Mouse (Mus musculus): Measurements from ENCODE around the gene Hoxa2.

The Hoxa2 gene

GRCm38 (mm10) chr6:52164051-52164625 lies 493 bp downstream of the Hoxa2 start:
- in situ Hi-C loops (cut with MboI): no loop called here

- in situ Hi-C loops (cut with MboI): no loop called here
These were observed 1.1 kb downstream of the Hoxa2 start for GRCm38 (mm10) chr6:52163366-52164031.

- in situ Hi-C loops (cut with MboI): no loop called here
These were observed 1.8 kb downstream of the Hoxa2 start for GRCm38 (mm10) chr6:52162611-52163365.

GRCm38 (mm10) chr6:52162093-52162380 lies 2.6 kb downstream of the Hoxa2 start:
- in situ Hi-C loops (cut with MboI): no loop called here

GRCm38 (mm10) chr6:52161336-52162092 lies 3.1 kb downstream of the Hoxa2 start:
- in situ Hi-C loops (cut with MboI): no loop called here

GRCm38 (mm10) chr6:52160511-52161335 lies 3.9 kb downstream of the Hoxa2 start:
- in situ Hi-C loops (cut with MboI): no loop called here

GRCm38 (mm10) chr6:52159979-52160378 lies 4.7 kb downstream of the Hoxa2 start:
- in situ Hi-C loops (cut with MboI): no loop called here

- in situ Hi-C loops (cut with MboI): no loop called here
These were observed 5.4 kb downstream of the Hoxa2 start for GRCm38 (mm10) chr6:52159164-52159761.

GRCm38 (mm10) chr6:52158276-52159051 lies 6.2 kb downstream of the Hoxa2 start, which contains the start of gene Hoxa1:
Hoxa1 (minus strand) TSS chr6:52158317.
- in situ Hi-C loops (cut with MboI): no loop called here

- in situ Hi-C loops (cut with MboI): no loop called here
These were observed 7.0 kb downstream of the Hoxa2 start for GRCm38 (mm10) chr6:52157466-52158275.

- in situ Hi-C loops (cut with MboI): no loop called here
These were observed 8.0 kb downstream of the Hoxa2 start for GRCm38 (mm10) chr6:52156551-52157200.

GRCm38 (mm10) chr6:52155471-52155870 lies 9.2 kb downstream of the Hoxa2 start:
- in situ Hi-C loops (cut with MboI): no loop called here

GRCm38 (mm10) chr6:52154044-52154443 lies 10.6 kb downstream of the Hoxa2 start:
- in situ Hi-C loops (cut with MboI): no loop called here

GRCm38 (mm10) chr6:52153270-52153669 lies 11.4 kb downstream of the Hoxa2 start:
- in situ Hi-C loops (cut with MboI): no loop called here

GRCm38 (mm10) chr6:52152226-52153193 lies 12.1 kb downstream of the Hoxa2 start:
- in situ Hi-C loops (cut with MboI): no loop called here

GRCm38 (mm10) chr6:52151571-52151970 lies 13.1 kb downstream of the Hoxa2 start:
- in situ Hi-C loops (cut with MboI): no loop called here

- in situ Hi-C loops (cut with MboI): no loop called here
These were observed 14.1 kb downstream of the Hoxa2 start for GRCm38 (mm10) chr6:52150401-52150966.

All from mature B cell (primary cell).